Mouse (Mus musculus) lung, adult 2 months (tissue): Measurements from ENCODE around the gene Atp8b2.

ENCODE experiments used
- CTCF ChIP-seq: fragments of 200-500 bp; IDR thresholded peaks from 2 replicates; pipeline ENCODE4 v1.5.1; 2011; ENCODE audit warnings: mild to moderate bottlenecking, low read length, control low read depth; ENCODE audit not compliant: insufficient read depth
- POLR2A ChIP-seq: fragments of 200-500 bp; IDR thresholded peaks from 2 replicates; pipeline ENCODE4 v1.6.1; 2011; ENCODE audit warnings: low read depth, mild to moderate bottlenecking, control low read depth, low read length, borderline replicate concordance; ENCODE audit errors: extremely low read depth

DNA sequence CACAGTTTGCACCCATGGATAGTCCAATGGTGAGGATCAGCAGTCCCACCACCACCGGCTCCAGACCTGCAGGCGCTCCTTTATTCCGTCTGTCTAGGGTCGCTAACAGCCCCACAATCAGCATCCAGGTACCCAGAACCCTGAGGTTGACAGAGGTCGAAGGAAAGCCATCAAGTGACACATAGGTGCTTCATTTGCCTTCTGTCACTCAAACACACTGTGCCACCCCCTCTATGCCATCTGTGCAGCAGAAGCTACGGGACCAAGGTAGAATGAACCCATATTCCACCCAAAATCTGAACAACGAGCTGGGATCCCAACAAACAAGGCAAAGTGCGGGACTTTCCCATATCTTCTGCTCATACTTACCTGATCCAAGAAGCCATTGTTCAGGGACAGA is 2.2 kb upstream of the Atp8b2 start:
- TF ChIP-seq CTCF (no peak), POLR2A (no peak)
